Mouse (Mus musculus) adrenal gland, adult 18-20 months (tissue): ENCODE results near the gene Krt6a. TPM values are rescaled to one million over a fixed set of nuclear protein-coding genes. Genes with fewer than 3 reads are reported as not detected.

ENCODE experiments used
- microRNA-seq, 2 experiments: library from miRNA; unstranded; fragments of <30 nt; microRNA quantifications; one replicate each; pipeline ENCODE4 v1.2.0; 2021; ENCODE audit warnings: borderline number of aligned reads in 2 of 2
- total RNA-seq, 2 experiments: library from RNA; stranded (reverse); gene quantifications; 1 replicate in 1 of 2; 2 replicates in 1 of 2; pipeline ENCODE4 v1.2.3; 2021

Gene Krt6a
- total RNA-seq, 2 experiments from 2014 or later: not detected

Small RNAs within 50 kb of the gene (microRNA-seq; reads per million reads assigned to microRNA genes)
- gene Gm44323 (0 reads per million in 2 experiments), gene Gm44342 (0 reads per million in 2 experiments), gene Gm44383 (0 reads per million in 2 experiments), gene Gm44479 (0 reads per million in 2 experiments)

Other genes with a start within 250 kb of the Krt6a start
- not detected for gene Krt88, start 246.6 kb downstream of the Krt6a start, total RNA-seq
- not detected for gene Krt81, start 230.6 kb downstream of the Krt6a start, total RNA-seq
- gene Krt86, start 220.8 kb downstream of the Krt6a start, total RNA-seq: not detected
- gene Krt83, start 202.8 kb downstream of the Krt6a start, total RNA-seq: not detected
- not detected for gene Gm49425, start 177.0 kb downstream of the Krt6a start, total RNA-seq
- not detected for gene Krt84, start 161.5 kb downstream of the Krt6a start, total RNA-seq
- not detected for gene Krt82, start 143.6 kb downstream of the Krt6a start, total RNA-seq
- gene Krt90, start 131.4 kb downstream of the Krt6a start, total RNA-seq: not detected
- not detected for gene Krt75, start 120.4 kb downstream of the Krt6a start, total RNA-seq
- gene Gm5414, start 66.1 kb downstream of the Krt6a start, total RNA-seq: not detected
- not detected for gene Gm5478, start 46.9 kb downstream of the Krt6a start, total RNA-seq
- not detected for gene Krt6b, start 14.0 kb downstream of the Krt6a start, total RNA-seq
- gene Krt5, start 18.6 kb upstream of the Krt6a start, total RNA-seq: not detected
- gene Krt71, start 48.8 kb upstream of the Krt6a start, total RNA-seq: not detected
- gene Krt72, start 92.2 kb upstream of the Krt6a start, total RNA-seq: not detected
- gene Krt73, start 108.0 kb upstream of the Krt6a start, total RNA-seq: not detected
- gene Krt2, start 123.9 kb upstream of the Krt6a start, total RNA-seq: not detected
- under 1 TPM in 1 of 2 experiments, not detected in 1; 0.56 TPM for gene Krt1, start 156.5 kb upstream of the Krt6a start, total RNA-seq
- not detected for gene Krt77, start 175.4 kb upstream of the Krt6a start, total RNA-seq
- under 1 TPM in 1 of 2 experiments, not detected in 1; 0.13 TPM for gene Krt76, start 198.6 kb upstream of the Krt6a start, total RNA-seq
- not detected for gene Krt4, start 230.4 kb upstream of the Krt6a start, total RNA-seq
- 1 to 10 TPM in 1 of 2 experiments, under 1 TPM in 1; 0.73 to 3.6 TPM for gene Krt79, start 246.0 kb upstream of the Krt6a start, total RNA-seq